Mouse (Mus musculus) cerebral cortex, adult 2 months (tissue): Measurements from ENCODE around the gene Fgfr2.

ENCODE experiments used
- WGBS: fragments of 180-500 bp; shearing (Covaris S2); methylation state at CpG from one replicate; pipeline ENCODE4 v1.1.7; 2018; 5-methylcytosine and 5-hydroxymethylcytosine counted together

Gene Fgfr2

DNA sequence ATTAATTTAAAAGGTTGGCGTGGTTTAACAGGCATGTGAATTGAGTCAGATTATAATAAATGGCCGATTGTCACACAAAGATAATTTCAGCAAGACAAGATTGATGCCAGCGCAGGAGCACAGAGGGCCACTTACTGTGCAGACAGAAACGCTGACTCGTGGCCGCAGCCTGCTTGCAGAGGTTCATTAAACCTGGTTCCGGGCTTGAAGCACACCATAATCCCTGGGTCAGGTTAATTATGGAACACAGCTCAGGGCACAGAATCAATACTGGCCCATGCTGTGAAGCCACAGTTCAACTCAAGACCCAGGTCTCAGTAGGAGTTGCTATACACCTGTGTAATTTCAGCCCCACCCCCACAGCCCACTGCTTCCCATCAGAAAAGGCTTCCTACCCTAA, 1066.6 kb downstream of the Fgfr2 start:
- 72% methylated on average over 7 of the region's 7 CpGs for WGBS

DNA sequence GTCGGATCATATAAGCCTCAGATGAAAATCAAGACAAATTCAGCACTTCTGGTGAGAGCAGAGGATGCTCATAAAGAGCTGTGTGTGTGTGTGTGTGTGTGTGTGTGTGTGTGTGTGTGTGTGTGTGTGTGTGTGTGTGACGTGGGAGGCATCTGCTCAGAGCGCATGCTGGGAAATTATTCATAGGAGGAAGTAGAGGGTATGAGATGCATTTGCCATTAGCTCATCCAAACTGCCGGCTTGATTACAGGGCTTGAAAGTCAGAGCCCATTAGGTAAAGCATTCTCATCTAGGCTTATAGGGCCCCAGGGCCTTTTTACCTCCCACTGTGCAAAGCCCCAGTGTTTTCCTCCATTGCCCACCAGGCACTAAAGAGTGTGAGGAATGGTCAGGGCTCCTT, 1076.5 kb downstream of the Fgfr2 start:
- WGBS, result 34% methylated on average over 4 of the region's 4 CpGs

DNA sequence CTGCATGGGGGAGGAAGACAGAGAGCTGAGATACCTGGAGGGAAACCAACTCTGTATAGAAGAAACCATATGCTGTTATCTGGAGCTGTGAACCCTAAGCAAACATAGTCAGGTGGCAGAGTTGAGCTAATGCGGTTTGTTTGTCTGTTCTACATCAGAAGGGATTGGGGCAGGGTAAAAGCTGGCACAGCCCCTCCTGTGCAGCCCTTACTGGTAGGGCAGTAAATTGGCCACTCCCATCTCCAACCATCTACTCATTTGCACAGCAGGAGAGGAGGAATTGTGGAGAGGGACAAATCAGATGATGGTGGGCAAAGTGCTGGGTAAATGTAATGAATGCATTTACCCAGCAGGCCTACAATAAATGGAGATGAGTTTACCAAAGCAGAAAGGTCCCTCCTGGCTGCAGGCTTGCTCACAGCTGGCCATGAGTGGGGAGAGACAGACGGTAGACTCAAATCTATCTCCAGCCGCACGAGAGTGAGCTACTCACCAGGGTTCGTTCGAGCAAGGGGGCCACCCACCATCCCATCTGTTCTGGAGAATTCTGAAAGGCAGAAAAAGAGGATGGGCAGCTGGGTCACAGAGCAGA, 1091.1 kb downstream of the Fgfr2 start:
- WGBS, result 43% methylated on average over 6 of the region's 6 CpGs

DNA sequence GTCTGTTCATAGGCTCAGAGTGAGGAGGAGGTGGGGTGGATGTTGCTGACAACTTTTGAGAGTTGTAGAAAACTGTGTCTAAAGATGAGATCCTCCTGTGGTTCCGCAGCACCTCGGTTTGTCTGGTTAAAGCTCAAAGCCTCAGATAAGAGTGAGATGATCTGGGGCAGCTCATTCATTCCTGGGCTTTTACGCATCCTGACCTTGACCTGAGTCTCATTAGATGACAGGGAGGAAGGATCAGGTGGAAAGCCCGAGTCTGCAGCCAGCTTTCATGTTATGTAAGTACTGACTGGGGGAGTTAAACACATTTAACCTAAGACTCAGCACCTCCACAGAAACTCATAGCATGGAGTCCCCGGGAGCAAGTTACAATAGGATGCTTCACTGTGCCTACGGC, 1096.5 kb downstream of the Fgfr2 start:
- 53% methylated on average over 6 of the region's 6 CpGs for WGBS

DNA sequence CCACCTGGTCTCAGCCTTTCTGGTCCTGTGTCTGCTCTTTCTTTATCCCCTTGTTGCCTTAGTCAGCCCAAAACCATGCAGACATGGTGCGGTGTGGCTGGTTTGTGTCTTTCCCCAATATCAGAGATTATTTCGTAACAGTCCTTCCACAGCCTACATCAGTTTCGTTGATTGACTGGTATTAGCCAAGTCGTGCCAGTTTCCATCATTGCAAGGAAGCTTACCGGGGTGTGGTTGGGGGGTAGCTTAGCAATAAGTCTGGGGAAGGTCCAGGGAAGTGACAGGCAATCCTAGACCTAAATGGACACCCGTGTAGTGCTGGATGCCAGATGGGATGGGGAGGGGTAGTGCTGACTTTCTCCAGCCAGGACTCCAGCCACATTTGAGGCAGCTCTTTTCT, 1097.6 kb downstream of the Fgfr2 start:
- WGBS, result 74% methylated on average over 6 of the region's 6 CpGs

DNA sequence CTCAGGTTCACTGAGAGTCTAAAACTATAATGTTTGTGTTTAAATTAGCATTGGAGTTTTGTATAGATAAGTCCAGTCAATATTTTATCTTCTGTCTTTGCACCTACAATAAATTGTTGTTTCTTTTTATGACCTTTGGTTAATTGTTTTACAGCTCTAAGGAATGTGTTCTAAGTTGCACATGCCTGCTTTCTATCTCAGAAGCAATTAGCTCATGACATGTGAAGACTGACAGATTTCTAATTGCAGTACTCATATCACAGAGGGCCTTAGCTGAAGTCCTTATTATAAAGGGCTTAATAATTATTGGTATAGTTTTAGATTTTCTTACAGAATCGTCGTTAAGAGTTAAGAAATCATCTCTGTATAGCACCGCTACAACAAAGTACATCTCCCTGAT, 1107.2 kb downstream of the Fgfr2 start:
- 72% methylated on average over 3 of the region's 3 CpGs for WGBS

DNA sequence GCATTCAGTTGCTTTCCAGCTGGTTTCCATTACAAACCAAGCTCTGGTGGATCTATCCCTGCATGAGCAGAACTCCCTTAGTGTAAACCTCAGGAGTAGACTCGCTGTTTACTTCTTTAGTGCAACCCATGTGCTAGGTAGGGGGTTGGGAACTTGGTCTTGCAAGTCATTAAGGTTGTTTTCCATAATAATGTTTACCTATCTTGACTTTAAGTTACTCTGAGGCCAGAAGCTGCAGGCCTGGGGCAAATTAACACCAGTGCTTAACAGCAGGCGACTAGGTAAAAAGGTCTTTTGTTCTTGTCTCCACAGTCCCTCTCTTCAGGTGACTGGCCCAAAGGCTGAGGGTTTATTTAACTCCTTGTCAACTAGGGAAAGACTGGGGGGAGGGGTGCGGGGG, 1108.0 kb downstream of the Fgfr2 start:
- 56% methylated on average over 3 of the region's 3 CpGs for WGBS

DNA sequence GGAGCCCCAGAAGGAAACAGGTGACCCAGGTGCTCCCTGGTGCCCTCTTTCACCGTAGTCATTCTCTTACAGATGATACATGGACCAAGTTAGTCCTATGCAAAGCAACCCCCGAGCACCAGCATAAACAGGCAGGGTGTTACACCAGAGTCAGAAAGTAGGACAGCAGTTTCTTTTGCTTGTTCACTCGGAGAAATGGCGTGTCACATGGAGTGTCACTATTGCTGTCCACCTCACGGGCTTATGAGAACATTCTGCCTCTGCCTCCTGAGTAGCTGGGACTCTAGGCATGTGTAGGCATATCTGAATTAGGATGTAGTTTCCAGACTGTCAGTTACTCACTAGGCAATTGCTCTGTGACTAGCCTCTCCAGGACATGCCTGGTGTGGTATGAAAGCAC, 1109.2 kb downstream of the Fgfr2 start:
- WGBS, result 51% methylated on average over 5 of the region's 5 CpGs

DNA sequence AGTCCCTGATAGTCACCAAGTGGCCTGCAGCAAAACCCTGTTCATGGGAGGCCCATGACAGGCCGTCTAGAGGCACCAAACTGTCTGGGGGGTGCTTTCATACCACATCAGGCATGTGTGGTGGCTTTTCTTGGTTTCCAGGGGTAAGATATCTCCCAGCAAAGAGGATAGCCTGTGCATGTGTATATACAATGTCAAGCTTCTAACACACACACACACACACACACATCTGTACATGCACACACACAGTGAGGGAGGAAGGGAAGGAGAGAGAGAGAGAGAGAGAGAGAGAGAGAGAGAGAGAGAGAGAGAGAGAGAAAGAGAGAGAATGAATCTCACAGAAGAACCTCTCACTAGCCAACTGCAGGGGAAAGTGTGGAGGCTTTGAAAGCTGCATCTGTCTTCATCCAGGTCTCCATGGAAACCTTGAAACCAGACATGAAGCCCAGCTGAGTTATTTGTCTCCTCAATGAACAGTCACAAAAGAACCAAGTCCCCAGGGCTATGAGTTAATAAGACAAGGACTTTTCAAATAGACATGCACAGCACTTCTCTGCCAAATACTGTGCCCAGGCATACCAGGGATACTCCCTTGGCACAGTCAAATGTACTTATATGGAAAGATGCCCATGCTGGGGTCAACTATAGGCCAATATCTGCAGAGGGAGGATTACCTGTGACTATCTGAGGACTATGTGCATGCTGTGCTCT, 1110.0 kb downstream of the Fgfr2 start:
- WGBS, result 28% methylated on average over 1 of the region's 1 CpGs

DNA sequence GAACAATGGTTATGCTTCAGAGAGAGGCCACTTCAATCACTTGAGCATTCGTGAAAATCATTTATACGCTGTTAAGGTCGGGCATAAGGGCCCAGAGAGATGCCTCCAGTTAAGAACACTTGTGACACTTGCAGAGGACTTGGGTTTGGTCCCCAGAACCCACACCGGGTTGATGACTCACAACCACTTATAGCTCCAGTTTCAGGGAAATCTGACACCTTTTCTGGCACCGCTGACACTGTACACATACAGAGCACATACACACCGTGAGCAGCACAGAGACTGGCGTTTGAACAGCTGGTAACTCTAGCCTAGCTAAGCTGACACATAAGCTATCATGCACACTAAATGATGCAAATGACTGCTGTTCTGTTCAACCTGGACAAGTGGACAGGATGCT, 1114.1 kb downstream of the Fgfr2 start:
- 72% methylated on average over 7 of the region's 7 CpGs for WGBS

DNA sequence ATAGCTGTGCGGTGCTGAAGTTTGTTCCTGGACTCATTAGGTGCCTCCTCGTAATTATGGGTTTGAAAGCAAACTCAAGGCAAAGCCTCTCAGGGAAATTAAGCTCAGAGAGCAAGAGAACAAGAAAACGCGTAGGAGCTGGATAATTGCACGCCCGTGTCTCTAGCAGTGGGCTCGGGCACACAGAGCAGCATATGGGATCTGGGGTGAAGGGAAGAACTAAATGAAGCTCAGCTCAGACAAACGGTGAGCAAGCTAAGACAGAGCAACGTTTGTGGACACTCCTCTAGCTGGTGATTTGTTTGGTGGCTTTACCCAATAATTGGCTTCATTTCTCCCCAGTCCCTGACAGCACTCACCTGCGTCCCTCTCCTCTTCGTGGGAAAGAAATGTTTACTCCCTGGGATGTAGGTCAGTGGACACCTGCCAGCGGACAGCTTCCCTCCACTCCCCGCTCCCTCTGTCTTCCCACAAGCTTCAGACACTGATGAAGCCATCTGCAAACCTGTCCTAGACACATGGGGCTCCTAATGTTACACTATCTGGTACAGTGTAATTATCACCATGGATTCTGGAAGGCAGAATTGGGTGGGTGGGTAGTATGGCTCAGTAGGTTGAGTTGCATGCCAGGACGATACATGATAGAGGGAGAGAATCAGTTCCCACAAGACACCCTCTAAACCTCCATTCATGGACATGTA, 1117.0 kb downstream of the Fgfr2 start:
- WGBS, result 43% methylated on average over 14 of the region's 14 CpGs

DNA sequence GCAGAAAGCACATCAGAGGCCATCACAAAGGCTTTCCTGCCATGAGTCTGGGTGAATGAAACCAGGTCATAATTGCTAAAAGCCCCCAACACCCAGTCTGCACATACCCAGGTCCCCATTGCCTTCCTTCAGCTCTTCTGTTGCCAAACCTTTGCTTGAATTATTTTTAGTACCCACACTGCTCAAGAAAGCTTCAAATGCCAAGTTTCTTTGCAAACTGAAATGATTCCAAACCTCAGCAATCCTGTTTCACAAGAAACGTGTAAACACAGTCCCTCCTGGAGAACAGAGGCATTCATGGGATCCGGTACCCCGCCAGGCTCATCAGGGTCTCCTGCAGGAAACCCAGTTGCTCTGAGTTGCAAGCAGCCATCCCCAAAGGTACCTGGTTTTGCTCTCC, 1130.3 kb downstream of the Fgfr2 start:
- 38% methylated on average over 3 of the region's 3 CpGs for WGBS

DNA sequence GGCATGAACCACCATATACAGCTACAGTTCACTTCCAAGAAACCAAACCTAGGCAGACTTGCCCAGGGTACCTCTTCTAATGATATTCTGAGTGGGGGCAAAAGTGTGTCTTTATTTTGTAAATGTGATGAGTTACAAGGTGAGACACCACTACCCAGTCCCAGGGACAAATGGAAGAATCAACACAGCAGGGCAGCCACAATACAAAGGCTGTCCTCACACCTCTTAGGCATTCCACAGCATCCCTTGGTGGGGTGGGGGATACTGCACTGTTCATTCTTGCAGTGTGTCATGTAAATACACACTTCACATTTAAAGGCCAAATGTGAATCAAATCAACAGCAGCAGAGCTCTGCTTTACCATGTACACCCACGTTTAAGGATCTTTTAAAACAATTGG, 1130.9 kb downstream of the Fgfr2 start:
- 51% methylated on average over 1 of the region's 1 CpGs for WGBS

DNA sequence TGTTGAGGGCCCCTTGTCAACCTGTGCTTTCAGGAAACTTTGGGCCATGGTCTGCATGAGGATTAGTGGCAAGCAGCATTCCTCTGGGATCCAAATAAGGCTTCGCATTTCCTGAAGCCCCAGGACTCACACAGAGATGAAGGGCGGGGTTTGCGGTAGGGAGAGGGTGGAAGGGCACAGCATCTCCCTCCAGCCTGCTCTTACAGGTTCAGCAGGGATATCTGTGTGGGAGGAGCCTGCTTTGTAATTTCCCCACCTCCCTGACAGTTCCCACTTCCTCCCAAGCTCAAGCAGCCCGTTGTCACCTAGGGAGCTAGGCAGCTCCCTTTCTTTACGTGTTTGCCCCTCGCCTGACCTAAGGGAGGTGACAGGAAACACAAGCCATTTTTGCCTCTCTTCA, 1134.1 kb downstream of the Fgfr2 start:
- 54% methylated on average over 6 of the region's 6 CpGs for WGBS

DNA sequence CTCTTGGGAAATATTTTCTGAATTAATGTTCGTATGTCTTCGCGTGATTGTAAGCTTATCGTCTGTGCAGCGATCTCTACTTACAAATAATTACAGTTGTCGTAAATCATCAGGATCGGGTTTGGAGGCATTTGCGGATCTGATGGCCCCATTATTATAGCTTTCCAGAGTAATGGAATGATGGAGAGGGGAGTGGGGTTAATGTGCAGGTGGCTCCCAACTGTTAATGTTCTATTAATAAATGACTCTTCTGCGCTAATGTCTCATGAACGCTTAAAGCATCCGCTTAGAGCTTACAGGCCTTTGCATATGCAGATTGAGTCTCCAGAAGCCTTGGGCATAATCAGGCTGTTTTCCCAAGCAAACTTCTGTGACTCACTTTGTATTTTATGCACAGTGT, 1144.5 kb downstream of the Fgfr2 start:
- 77% methylated on average over 11 of the region's 11 CpGs for WGBS

DNA sequence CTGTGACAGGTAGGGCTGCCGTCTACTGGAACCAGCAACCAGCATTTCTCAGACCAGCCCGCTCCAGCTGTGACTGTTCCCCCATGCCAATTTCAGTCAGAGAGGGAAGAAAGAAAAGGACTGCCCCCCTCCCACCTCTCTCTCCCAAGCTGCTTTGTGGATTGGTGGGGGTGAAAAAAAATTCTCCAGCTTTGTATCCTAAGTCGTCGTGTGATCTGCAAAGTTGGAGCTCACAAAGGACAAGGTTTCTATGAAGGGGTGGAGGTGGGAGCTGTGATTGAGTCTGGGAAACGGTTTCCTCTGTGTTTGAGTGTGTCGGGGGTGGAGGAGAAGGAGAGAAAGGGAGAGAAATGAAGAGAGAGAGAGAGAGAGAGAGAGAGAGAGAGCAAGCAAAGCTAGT, 1147.3 kb downstream of the Fgfr2 start:
- WGBS, result 24% methylated on average over 6 of the region's 6 CpGs

DNA sequence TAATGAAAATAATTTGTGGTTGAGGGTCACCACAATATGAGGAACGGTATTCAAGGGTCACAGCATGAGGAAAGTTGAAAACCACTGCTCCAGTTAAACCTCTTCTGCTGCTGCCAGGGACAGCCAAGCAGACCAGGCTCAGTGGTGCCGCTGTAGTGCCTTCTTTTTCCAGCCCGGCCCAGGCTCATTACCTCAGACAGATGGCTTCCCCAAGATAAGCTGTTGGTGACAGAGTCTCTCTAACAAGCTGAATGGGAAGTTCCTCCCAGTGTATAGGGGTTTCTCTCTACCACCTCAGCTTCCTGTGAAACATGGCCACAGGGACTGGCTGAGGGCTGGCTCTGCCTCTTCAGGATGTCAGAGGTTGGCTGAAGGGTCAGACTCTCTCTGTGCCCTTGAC, 1152.9 kb downstream of the Fgfr2 start:
- WGBS, result 34% methylated on average over 3 of the region's 3 CpGs

DNA sequence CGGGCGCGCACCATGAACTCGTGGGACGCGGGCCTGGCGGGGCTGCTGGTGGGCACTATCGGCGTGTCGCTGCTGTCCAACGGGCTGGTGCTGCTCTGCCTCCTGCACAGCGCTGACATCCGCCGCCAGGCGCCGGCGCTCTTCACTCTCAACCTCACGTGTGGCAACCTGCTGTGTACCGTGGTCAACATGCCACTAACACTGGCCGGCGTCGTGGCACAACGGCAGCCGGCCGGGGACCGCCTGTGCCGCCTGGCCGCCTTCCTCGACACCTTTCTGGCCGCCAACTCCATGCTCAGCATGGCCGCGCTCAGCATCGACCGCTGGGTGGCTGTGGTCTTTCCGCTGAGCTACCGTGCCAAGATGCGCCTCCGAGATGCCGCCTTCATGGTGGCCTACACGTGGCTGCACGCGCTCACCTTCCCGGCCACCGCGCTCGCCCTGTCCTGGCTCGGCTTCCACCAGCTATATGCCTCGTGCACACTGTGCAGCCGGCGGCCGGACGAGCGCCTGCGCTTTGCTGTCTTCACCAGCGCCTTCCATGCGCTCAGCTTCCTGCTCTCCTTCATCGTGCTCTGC, 1156.1 kb downstream of the Fgfr2 start:
- WGBS, result 4% methylated on average over 57 of the region's 57 CpGs

DNA sequence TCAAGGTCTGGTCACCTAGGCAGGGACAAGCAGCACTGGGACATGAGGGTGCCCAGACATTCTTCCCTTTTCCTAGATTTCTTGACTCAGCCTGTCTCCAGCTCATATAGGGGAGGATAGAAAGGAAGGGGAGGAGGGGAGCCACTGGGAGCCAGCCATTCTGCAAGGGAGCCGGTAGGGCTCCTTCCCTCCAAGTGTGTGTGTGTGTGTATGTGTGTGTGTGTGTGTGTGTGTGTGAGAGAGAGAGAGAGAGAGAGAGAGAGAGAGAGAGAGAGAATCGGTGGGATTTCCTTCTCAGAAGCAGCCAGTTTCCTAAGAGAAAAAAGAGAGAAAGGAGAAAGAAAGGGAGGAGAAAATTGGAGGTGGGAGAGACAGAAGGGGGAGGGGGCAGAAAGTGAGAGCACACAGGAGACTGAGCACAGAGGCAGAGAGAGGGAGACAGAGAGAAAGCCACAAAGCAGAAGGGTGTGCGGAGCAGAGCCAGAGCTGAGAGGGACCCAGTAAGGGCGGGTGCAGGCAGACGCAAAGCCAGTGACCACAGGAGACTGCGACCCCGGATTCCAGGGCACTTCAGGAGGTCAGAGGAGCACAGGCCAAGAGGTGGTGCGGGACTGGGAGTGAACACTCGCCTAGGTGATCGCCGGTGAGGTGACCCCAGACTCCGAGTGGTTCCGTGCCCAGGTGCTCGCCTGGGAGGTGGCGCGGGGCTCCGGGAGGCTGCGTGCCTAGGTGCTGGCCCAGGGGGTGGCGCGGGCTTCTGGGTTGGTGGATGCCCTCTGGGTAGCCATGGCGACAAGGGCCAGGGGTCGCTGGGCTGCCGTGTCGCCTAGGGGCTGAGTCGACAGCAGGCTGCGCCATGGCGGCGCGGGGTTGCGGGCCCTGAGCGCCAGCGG, 1156.9 kb downstream of the Fgfr2 start, which contains the start of gene Gpr26:
Gene Gpr26, plus strand, starts transcription at position 438 of the 893 bp plus-strand sequence.
- WGBS, result 1% methylated on average over 32 of the region's 32 CpGs

DNA sequence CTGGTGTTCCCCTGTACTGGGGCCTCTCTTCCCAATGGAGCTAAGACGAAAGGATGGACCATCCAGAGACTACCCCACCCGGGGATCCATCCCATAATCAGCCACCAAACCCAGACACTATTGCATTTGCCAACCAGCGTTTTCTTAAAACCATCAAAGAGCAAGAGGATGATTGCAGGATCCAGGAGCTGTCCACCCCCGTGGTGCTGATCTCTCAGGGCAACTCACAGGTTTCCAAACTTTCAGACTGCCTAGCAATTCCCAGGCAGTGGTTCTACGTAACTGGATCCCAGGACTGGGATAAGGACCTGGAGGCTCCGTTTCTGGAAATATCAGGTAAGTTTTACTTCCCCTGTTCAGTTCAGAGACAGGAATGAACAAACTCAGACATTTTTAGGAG, 1162.6 kb downstream of the Fgfr2 start:
- 47% methylated on average over 6 of the region's 6 CpGs for whole genome bisulfite sequencing

DNA sequence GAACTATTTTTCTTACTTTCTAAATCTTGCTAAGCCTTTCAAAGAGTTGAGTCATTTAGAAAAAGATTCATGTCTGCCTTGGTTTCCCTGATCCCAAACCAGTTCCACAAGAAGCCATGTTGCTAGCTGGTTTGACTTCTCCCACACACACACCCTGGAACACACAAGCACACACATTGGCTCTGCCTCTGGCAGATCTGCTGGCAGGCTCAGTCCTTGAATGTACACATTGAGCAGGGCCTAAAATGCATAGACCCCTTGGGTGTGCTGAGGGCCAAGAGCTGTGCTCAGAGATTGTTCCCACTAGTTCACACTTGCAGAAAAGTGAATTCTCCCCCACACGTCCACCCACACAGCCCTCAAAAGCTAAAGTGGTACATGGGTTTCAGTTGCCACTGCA, 1164.4 kb downstream of the Fgfr2 start:
- WGBS, result 43% methylated on average over 1 of the region's 1 CpGs

DNA sequence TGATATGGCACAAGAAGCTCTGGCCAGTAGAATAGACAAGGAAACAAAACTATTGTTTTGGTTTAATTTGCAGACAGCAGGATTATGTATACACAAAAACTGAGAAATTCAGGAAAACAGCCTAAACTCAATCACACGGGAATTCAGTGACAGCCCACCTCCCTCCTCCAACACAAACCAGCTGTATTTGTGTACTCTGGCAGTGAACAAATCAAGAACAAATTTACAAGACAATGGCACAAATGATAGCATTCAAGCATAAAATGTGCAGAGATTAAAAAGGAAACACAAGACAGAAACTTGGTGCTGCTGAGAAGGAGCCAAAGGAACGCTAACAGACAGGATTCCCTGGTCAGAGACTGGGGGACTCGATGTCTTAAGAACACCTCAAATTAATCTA, 1169.7 kb downstream of the Fgfr2 start:
- 44% methylated on average over 3 of the region's 3 CpGs for WGBS
